Mouse (Mus musculus): ENCODE data around the gene Agpat4. TPM values are rescaled to one million over a fixed set of nuclear protein-coding genes. Genes with fewer than 3 reads are reported as not detected.

Agpat4 gene
- polyA plus RNA-seq, 1 experiment, result 11.5 TPM

DNA sequence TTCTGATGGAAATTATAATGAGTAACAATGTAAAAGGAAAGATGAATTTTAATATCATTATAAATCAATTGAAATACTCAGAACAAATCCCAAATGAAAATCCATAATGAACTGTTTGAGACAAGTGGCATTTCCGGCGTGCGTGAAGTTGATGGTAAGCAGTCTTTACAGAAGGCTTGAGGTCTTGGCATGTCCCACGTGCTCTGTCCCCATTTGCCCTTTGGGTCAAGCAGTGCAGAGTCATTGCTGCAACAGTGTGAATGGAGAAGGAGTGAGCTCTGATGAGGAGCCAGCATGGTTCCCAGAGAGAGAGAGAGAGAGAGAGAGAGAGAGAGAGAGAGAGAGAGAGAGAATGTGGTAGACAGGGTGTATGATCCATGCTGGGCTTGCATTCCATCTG, 37.4 kb downstream of the Agpat4 start:
- H3K27me3 ChIP-seq (ENCODE audit: control insufficient read depth, insufficient read depth, low read length), result no peaks in the 10 kb centered on the region
- TF ChIP-seq CTCF (IDR thresholded peaks at IDR 0.05; ENCODE audit: borderline replicate concordance, control insufficient read depth, extremely low read depth, insufficient read depth, low read length, poor library complexity) (no peak), POLR2A (IDR thresholded peaks at IDR 0.05; ENCODE audit: control insufficient read depth, extremely low read depth, insufficient read depth, low read length, poor library complexity) (no peak)
- H3K36me3 ChIP-seq (ENCODE audit: control insufficient read depth, insufficient read depth, low read length), result no peaks in the 10 kb centered on the region
- DNase-seq, result no peak
- H3K27ac ChIP-seq (ENCODE audit: control insufficient read depth, insufficient read depth, low read length), result no peak overlapping the region
- 92% methylated on average over 4 of the region's 4 CpGs for WGBS
- no peaks in the 10 kb centered on the region for H3K4me1 ChIP-seq (replicated peaks; ENCODE audit: control insufficient read depth, insufficient read depth, low read length)
- no peak overlapping the region for H3K4me3 ChIP-seq (ENCODE audit: control insufficient read depth, insufficient read depth, low read length)

DNA sequence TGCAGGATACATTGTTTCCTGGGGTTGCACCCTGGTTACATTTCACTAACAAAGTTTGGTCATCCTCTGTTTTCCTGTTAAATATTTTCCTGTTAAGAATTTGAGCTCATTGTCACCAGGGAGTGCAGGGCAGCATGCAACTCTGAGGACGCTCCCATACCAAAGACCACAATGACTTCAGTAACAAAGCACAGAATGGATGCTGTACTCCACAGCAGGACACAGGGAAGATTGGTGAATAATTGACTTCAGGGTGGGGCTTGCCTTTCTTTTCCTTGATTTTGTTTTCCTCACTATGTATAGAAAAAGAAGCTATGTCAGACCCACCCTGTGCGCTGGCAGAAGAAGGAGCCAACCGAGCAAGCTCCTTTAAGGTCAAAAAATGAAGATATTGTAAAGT, 38.2 kb downstream of the Agpat4 start:
- 95% methylated on average over 3 of the region's 3 CpGs for WGBS
- Histone ChIP-seq H3K27me3 (ENCODE audit: control insufficient read depth, insufficient read depth, low read length) (no peaks in the 10 kb centered on the region), H3K27ac (ENCODE audit: control insufficient read depth, insufficient read depth, low read length) (no peak overlapping the region), H3K4me3 (ENCODE audit: control insufficient read depth, insufficient read depth, low read length) (no peak overlapping the region), H3K4me1 (replicated peaks; ENCODE audit: control insufficient read depth, insufficient read depth, low read length) (no peaks in the 10 kb centered on the region), H3K36me3 (ENCODE audit: control insufficient read depth, insufficient read depth, low read length) (no peaks in the 10 kb centered on the region)
- no peak for DNase-seq
- TF ChIP-seq POLR2A (IDR thresholded peaks at IDR 0.05; ENCODE audit: control insufficient read depth, extremely low read depth, insufficient read depth, low read length, poor library complexity) (no peak), CTCF (IDR thresholded peaks at IDR 0.05; ENCODE audit: borderline replicate concordance, control insufficient read depth, extremely low read depth, insufficient read depth, low read length, poor library complexity) (no peak)

DNA sequence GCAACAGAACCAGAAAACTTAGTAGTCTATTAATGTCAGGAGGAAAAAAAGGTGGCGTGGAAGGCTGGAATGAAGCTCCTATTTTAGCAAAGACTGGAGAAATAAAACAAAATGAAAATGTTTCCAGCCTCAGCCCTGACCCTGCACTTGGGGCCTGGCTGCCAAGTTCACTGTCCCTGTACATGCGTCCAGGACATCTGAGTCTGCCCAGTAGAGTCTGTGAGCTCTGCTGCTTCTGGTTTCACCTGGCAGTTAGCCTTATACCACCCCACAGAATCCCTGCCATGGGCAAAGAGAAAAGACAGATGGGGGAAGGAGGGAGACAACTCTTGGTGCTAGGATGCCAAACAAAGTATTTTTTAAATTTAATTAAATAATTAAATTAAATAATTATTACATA, 38.7 kb downstream of the Agpat4 start:
- DNase-seq, result no peak
- TF ChIP-seq POLR2A (IDR thresholded peaks at IDR 0.05; ENCODE audit: control insufficient read depth, extremely low read depth, insufficient read depth, low read length, poor library complexity), result no peak
- no peak for TF ChIP-seq CTCF (IDR thresholded peaks at IDR 0.05; ENCODE audit: borderline replicate concordance, control insufficient read depth, extremely low read depth, insufficient read depth, low read length, poor library complexity)
- Histone ChIP-seq H3K4me3 (ENCODE audit: control insufficient read depth, insufficient read depth, low read length) (no peak overlapping the region), H3K27me3 (ENCODE audit: control insufficient read depth, insufficient read depth, low read length) (no peaks in the 10 kb centered on the region), H3K27ac (ENCODE audit: control insufficient read depth, insufficient read depth, low read length) (no peak overlapping the region), H3K4me1 (replicated peaks; ENCODE audit: control insufficient read depth, insufficient read depth, low read length) (no peaks in the 10 kb centered on the region), H3K36me3 (ENCODE audit: control insufficient read depth, insufficient read depth, low read length) (no peaks in the 10 kb centered on the region)
- 90% methylated on average over 2 of the region's 2 CpGs for WGBS

DNA sequence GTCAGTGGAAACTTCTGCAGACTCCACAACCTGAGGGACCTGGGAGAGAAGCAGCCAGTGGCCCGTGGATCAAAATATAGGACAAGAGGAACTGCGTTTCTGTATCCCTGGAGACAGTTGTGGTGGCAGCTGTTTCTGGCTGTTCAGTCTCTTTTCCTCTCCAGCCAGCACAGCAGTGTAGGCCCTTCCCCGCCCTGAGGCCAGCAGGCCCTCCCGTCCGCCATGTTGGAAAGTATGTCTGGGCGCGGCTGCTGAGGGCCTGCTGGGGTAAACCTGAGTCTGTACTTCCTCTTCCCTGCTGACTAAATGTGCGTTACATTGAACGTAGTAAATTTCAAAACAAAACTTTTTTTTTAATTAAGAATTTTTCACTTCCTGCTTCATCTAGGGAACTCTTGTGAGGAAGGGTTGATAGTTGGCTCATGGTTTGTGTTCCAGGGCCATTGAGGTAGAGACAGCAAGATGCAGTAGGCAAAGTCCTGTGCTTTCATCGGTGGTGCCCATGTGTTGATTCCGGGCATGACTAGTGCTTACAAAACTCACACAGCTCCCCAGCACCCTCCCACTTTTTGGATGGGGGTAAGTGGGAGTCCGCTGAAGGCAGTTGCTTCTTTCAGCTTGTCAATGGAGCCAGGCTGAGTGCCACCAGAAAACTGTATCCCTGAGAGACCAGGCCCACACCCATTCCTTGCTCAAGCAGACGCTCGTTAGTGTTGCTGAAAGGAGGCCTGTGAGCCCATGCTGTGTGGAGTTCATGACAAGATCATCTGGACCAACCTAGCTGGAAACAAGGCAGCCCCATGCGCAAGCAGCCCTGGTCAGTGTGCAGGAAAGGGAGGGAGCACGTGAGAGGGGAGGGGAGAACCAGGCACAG, 40.9 kb downstream of the Agpat4 start:
- Histone ChIP-seq H3K4me3 (ENCODE audit: control insufficient read depth, insufficient read depth, low read length) (no peak overlapping the region), H3K4me1 (replicated peaks; ENCODE audit: control insufficient read depth, insufficient read depth, low read length) (peaks cover 7% of the 10 kb centered on the region), H3K27ac (ENCODE audit: control insufficient read depth, insufficient read depth, low read length) (no peak overlapping the region), H3K36me3 (ENCODE audit: control insufficient read depth, insufficient read depth, low read length) (no peaks in the 10 kb centered on the region), H3K27me3 (ENCODE audit: control insufficient read depth, insufficient read depth, low read length) (no peaks in the 10 kb centered on the region)
- no peak for TF ChIP-seq POLR2A (IDR thresholded peaks at IDR 0.05; ENCODE audit: control insufficient read depth, extremely low read depth, insufficient read depth, low read length, poor library complexity)
- TF ChIP-seq CTCF (IDR thresholded peaks at IDR 0.05; ENCODE audit: borderline replicate concordance, control insufficient read depth, extremely low read depth, insufficient read depth, low read length, poor library complexity), result no peak
- WGBS, result 95% methylated on average over 16 of the region's 16 CpGs
- no peak for DNase-seq

DNA sequence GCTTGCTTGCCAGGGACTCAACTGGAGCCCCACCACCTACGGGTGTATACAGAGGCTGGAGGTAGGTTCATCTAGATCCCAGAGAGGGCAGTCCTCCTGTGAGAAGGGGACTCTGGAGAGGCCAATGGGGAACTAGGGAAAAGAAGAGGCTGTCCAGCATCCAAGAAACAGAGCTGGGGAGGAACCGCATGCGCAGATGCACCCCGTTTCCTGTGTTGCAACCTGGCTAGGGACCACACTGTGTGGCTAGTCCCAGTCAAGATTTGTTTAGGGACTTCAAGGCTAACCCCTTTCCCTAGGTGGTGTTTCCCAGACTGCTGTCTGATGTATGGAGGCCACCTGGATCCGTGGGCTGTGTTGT, 41.5 kb downstream of the Agpat4 start:
- no peak for DNase-seq
- no peak for TF ChIP-seq CTCF (IDR thresholded peaks at IDR 0.05; ENCODE audit: borderline replicate concordance, control insufficient read depth, extremely low read depth, insufficient read depth, low read length, poor library complexity)
- no peak for TF ChIP-seq POLR2A (IDR thresholded peaks at IDR 0.05; ENCODE audit: control insufficient read depth, extremely low read depth, insufficient read depth, low read length, poor library complexity)
- Histone ChIP-seq H3K36me3 (ENCODE audit: control insufficient read depth, insufficient read depth, low read length) (no peaks in the 10 kb centered on the region), H3K4me3 (ENCODE audit: control insufficient read depth, insufficient read depth, low read length) (no peak overlapping the region), H3K27ac (ENCODE audit: control insufficient read depth, insufficient read depth, low read length) (no peak overlapping the region), H3K4me1 (replicated peaks; ENCODE audit: control insufficient read depth, insufficient read depth, low read length) (peaks cover 7% of the 10 kb centered on the region), H3K27me3 (ENCODE audit: control insufficient read depth, insufficient read depth, low read length) (no peaks in the 10 kb centered on the region)
- WGBS, result 92% methylated on average over 5 of the region's 5 CpGs

DNA sequence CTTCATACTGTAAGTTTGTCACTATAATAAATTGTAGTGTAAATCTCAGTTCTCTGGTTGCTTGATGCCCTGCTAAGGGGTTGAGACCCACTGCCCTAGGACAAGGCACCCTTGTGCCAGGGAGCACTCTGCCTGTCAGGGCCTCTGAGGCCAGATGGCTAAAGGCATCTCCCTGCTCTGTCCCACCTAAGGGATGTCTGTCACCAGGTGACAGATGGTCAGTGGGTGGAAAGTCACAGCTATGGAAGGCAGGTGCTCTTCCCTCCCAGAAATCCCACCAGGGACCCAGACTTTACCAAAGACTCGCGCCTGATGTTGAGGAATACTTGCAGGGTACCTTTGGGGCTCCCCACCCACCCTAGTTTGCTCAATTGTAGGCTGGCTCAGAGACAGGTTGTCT, 42.0 kb downstream of the Agpat4 start:
- Histone ChIP-seq H3K27me3 (ENCODE audit: control insufficient read depth, insufficient read depth, low read length) (no peaks in the 10 kb centered on the region), H3K36me3 (ENCODE audit: control insufficient read depth, insufficient read depth, low read length) (no peaks in the 10 kb centered on the region), H3K4me3 (ENCODE audit: control insufficient read depth, insufficient read depth, low read length) (no peak overlapping the region), H3K4me1 (replicated peaks; ENCODE audit: control insufficient read depth, insufficient read depth, low read length) (peaks cover 10% of the 10 kb centered on the region), H3K27ac (ENCODE audit: control insufficient read depth, insufficient read depth, low read length) (no peak overlapping the region)
- TF ChIP-seq CTCF (IDR thresholded peaks at IDR 0.05; ENCODE audit: borderline replicate concordance, control insufficient read depth, extremely low read depth, insufficient read depth, low read length, poor library complexity) (no peak), POLR2A (IDR thresholded peaks at IDR 0.05; ENCODE audit: control insufficient read depth, extremely low read depth, insufficient read depth, low read length, poor library complexity) (no peak)
- DNase-seq, result no peak
- WGBS, result 98% methylated on average over 2 of the region's 2 CpGs
